Mouse (Mus musculus) stomach, embryonic 15.5 days (tissue): Measurements from ENCODE around the gene Olfr378. TPM values are rescaled to one million over a fixed set of nuclear protein-coding genes. Genes with fewer than 3 reads are reported as not detected.

Experiments
- ATAC-seq: fragments of 200-750 bp; cut with Nextera tagmentation; 2 replicates; pipeline ENCODE4 v1.8.0; 2017; ENCODE audit warnings: low read depth, moderate number of reproducible peaks, moderate TSS enrichment; ENCODE audit not compliant: insufficient read depth, low FRiP score
- H3K27ac ChIP-seq: fragments of 300-500 bp; sonication (generic); 2 replicates; pipeline ENCODE4 v1.5.1; 2015; ENCODE audit warnings: mild to moderate bottlenecking, inconsistent platforms
- H3K27me3 ChIP-seq: fragments of 300-500 bp; sonication (generic); replicated peaks from 2 replicates; pipeline ENCODE4 v1.6.1; 2015; ENCODE audit warnings: inconsistent platforms
- H3K36me3 ChIP-seq: fragments of 300-500 bp; sonication (generic); 2 replicates; pipeline ENCODE4 v1.6.1; 2015; ENCODE audit warnings: inconsistent platforms
- H3K4me1 ChIP-seq: fragments of 300-500 bp; sonication (generic); 2 replicates; pipeline ENCODE4 v1.6.1; 2015; ENCODE audit warnings: inconsistent platforms
- H3K4me2 ChIP-seq: fragments of 300-500 bp; sonication (generic); 2 replicates; pipeline ENCODE4 v1.6.1; 2015; ENCODE audit warnings: mild to moderate bottlenecking, inconsistent platforms
- H3K4me3 ChIP-seq: fragments of 300-500 bp; sonication (generic); replicated peaks from 2 replicates; pipeline ENCODE4 v1.5.1; 2015; ENCODE audit warnings: inconsistent platforms
- H3K9ac ChIP-seq: fragments of 300-500 bp; sonication (generic); 2 replicates; pipeline ENCODE4 v1.6.1; 2015; ENCODE audit warnings: inconsistent platforms
- H3K9me3 ChIP-seq: fragments of 300-500 bp; sonication (generic); 2 replicates; pipeline ENCODE4 v1.6.1; 2016; ENCODE audit warnings: inconsistent platforms
- WGBS: fragments of 180-500 bp; shearing (Covaris S2); methylation state at CpG from one replicate; pipeline ENCODE4 v1.1.7; 2015; 5-methylcytosine and 5-hydroxymethylcytosine counted together
- polyA plus RNA-seq: library from polyadenylated mRNA; unstranded; fragments of >200 nt; fragmentation: Nextera tagmentation; extraction: Ambion mirVana; gene quantifications from 2 replicates; pipeline ENCODE4 v1.2.1, GENCODE M21; 2015

Gene Olfr378
- not detected in 2 replicates for polyA plus RNA-seq

GRCm38 (mm10) chr11:73428377-73428776 lies at the start of gene Olfr378:
TSS of gene Olfr378 (minus strand) at chr11:73428477.
- no peak within 1 kb of the TSS for H3K27ac ChIP-seq
- no peak for ATAC-seq
- H3K36me3 ChIP-seq, result no peaks in the 10 kb centered on the region
- no peaks in the 10 kb centered on the region for H3K9me3 ChIP-seq
- no peaks in the 10 kb centered on the region for H3K27me3 ChIP-seq
- no peak within 1 kb of the TSS for H3K9ac ChIP-seq
- H3K4me3 ChIP-seq, result no peak within 1 kb of the TSS
- WGBS, result 74% methylated on average over 1 of the region's 1 CpGs
- H3K4me2 ChIP-seq, result no peak within 1 kb of the TSS
- H3K4me1 ChIP-seq, result no peaks in the 10 kb centered on the region

GRCm38 (mm10) chr11:73457408-73457807 lies 29.1 kb upstream of the Olfr378 start, which contains the start of gene Olfr380:
TSS of gene Olfr380 (minus strand) at chr11:73457508.
- Histone ChIP-seq H3K4me1 (no peaks in the 10 kb centered on the region), H3K4me2 (no peak within 1 kb of the TSS), H3K36me3 (no peaks in the 10 kb centered on the region), H3K27me3 (no peaks in the 10 kb centered on the region), H3K9me3 (no peaks in the 10 kb centered on the region), H3K9ac (no peak within 1 kb of the TSS), H3K27ac (no peak within 1 kb of the TSS), H3K4me3 (no peak within 1 kb of the TSS)
- WGBS, result 87% methylated on average over 1 of the region's 1 CpGs
- no peak for ATAC-seq

- H3K9me3 ChIP-seq, result no peaks in the 10 kb centered on the region
- H3K4me1 ChIP-seq, result no peaks in the 10 kb centered on the region
- H3K4me2 ChIP-seq, result no peak within 1 kb of the TSS
- no peaks in the 10 kb centered on the region for H3K27me3 ChIP-seq
- H3K36me3 ChIP-seq, result no peaks in the 10 kb centered on the region
- no peak within 1 kb of the TSS for H3K27ac ChIP-seq
- H3K4me3 ChIP-seq, result no peak within 1 kb of the TSS
- ATAC-seq, result no peak
- H3K9ac ChIP-seq, result no peak within 1 kb of the TSS
Observed at GRCm38 (mm10) chr11:73399514-73399913, 28.8 kb downstream of the Olfr378 start, which contains the start of gene Olfr1. TSS of gene Olfr1 (minus strand) at chr11:73399614.

- no peak overlapping the region for H3K9ac ChIP-seq
Observed at GRCm38 (mm10) chr11:73395374-73395773, 32.9 kb downstream of the Olfr378 start.

More at GRCm38 (mm10) chr11:73395374-73395773, 32.9 kb downstream of the Olfr378 start:
- no peak overlapping the region for H3K27ac ChIP-seq
- no peaks in the 10 kb centered on the region for H3K9me3 ChIP-seq
- H3K4me3 ChIP-seq, result no peak overlapping the region
- no peaks in the 10 kb centered on the region for H3K4me1 ChIP-seq
- H3K4me2 ChIP-seq, result no peak overlapping the region
- no peak for ATAC-seq
- H3K36me3 ChIP-seq, result no peaks in the 10 kb centered on the region
- no peaks in the 10 kb centered on the region for H3K27me3 ChIP-seq
- WGBS, result 65% methylated on average over 4 of the region's 4 CpGs

Other genes with a start within 250 kb of the Olfr378 start
- gene Ctns, start 229.4 kb downstream of the Olfr378 start, polyA plus RNA-seq, result 17.0 and 18.2 TPM in 2 replicates
- 2.8 and 3.6 TPM in 2 replicates for gene Shpk, start 229.0 kb downstream of the Olfr378 start, polyA plus RNA-seq
- gene Trpv1, start 194.2 kb downstream of the Olfr378 start, polyA plus RNA-seq, result 0.08 TPM in 1 of 2 replicates, not detected in the other
- gene Trpv3, start 161.1 kb downstream of the Olfr378 start, polyA plus RNA-seq, result 0.12 and 0.22 TPM in 2 replicates
- gene Aspa, start 98.9 kb downstream of the Olfr378 start, polyA plus RNA-seq, result 2.7 and 3.2 TPM in 2 replicates
- gene Gm49340, start 98.7 kb downstream of the Olfr378 start, polyA plus RNA-seq, result not detected in 2 replicates
- gene Spata22, start 98.7 kb downstream of the Olfr378 start, polyA plus RNA-seq, result 0.23 and 0.27 TPM in 2 replicates
- gene Olfr20, start 77.7 kb downstream of the Olfr378 start, polyA plus RNA-seq, result not detected in 2 replicates
- gene Olfr376, start 57.2 kb downstream of the Olfr378 start, polyA plus RNA-seq, result not detected in 2 replicates
- not detected in 2 replicates for gene Olfr1, start 28.9 kb downstream of the Olfr378 start, polyA plus RNA-seq
- not detected in 2 replicates for gene Olfr380, start 29.0 kb upstream of the Olfr378 start, polyA plus RNA-seq
- gene Olfr381, start 63.1 kb upstream of the Olfr378 start, polyA plus RNA-seq, result not detected in 2 replicates
- not detected in 2 replicates for gene Olfr382, start 88.7 kb upstream of the Olfr378 start, polyA plus RNA-seq
- gene Olfr385, start 164.5 kb upstream of the Olfr378 start, polyA plus RNA-seq, result not detected in 2 replicates
- gene Olfr384, start 170.1 kb upstream of the Olfr378 start, polyA plus RNA-seq, result not detected in 2 replicates